In the genomic region with DNA sequence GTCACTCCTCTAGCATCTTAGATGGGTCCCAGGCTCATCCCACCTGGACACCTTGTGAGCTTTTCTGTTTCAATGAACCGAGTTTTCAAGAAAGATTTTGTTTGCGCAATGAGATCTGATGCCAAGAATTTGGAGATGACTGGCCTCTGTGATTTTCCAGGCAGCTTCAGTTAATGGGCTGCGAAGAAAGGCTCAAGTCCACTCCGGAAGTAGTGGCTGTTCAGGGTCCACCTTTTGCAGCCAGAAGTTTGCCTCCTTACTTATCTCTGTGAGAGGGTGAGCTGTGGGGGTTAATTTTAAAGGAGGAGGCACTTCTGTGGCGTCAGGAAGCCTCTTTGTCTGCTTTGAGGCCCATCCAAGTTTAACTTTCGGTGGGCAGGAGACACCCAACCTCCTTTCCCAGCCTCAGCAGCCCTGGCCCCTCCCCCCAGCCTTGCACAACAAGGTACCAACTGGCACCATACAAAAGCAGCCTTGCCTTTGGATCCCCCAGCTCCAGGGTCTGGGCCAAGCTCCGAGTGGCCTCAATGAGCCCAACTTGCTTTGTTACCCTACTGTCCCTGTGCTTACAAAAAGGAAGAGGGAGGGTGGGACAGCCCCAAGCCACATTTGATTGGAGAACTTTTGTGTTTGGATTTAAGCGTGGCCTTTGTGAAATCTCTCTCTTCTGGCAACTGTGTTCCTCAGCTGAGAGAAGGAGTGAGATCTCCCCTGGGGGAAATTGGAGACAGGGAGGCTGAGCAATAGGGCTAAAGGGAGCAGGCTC, we compare ENCODE assay signal across 9 mouse cellular contexts.
DNase-seq lines count a peak whose midpoint lies in the region; ATAC-seq and TF ChIP-seq lines count a peak whose summit lies in the region.
"Had no signal": no experiment of that assay in that cellular context is flagged by ENCODE, and none has a peak within 500 bp of the region (broad histone marks: within the 10 kb centered on the region; RNA-seq: fewer than 3 reads in every experiment).

No protein-coding gene starts in this region.

- peaks cover 11% of the 10 kb centered on the region; the same call in 1 of the 2 replicates for H3K4me1 ChIP-seq in forebrain, embryonic 15.5 days
- H3K4me1 ChIP-seq in midbrain, embryonic 13.5 days (replicated peaks): peaks cover 17% of the 10 kb centered on the region

- no peak overlapping the region for H3K4me2 ChIP-seq in forebrain, embryonic 15.5 days (replicated peaks)
- H3K4me2 ChIP-seq in midbrain, embryonic 13.5 days (replicated peaks): no peak overlapping the region

- no peak overlapping the region for H3K27ac ChIP-seq in forebrain, embryonic 15.5 days (replicated peaks)
- H3K27ac ChIP-seq in midbrain, embryonic 13.5 days: no peak overlapping the region
- H3K27ac ChIP-seq in layer of hippocampus, adult 2 months: no peak overlapping the region
- H3K27ac ChIP-seq: macrophage had no signal

- H3K9ac ChIP-seq in forebrain, embryonic 15.5 days (replicated peaks): no peak overlapping the region
- H3K9ac ChIP-seq in midbrain, embryonic 13.5 days (replicated peaks): no peak overlapping the region

- H3K4me3 ChIP-seq in forebrain, embryonic 15.5 days: no peak overlapping the region
- no peak overlapping the region for H3K4me3 ChIP-seq in midbrain, embryonic 13.5 days (replicated peaks)
- no peak overlapping the region for H3K4me3 ChIP-seq in layer of hippocampus, adult 2 months

- no peak for TF ChIP-seq CTCF in layer of hippocampus, adult 2 months (conservative IDR thresholded peaks at IDR 0.05)

- no peaks in the 10 kb centered on the region for H3K27me3 ChIP-seq in forebrain, embryonic 15.5 days
- no peaks in the 10 kb centered on the region for H3K27me3 ChIP-seq in midbrain, embryonic 13.5 days

- peak; percentile 43; the same call in 1 of the 2 replicates for ATAC-seq in forebrain, embryonic 15.5 days (replicated peaks)
- 0 out of 2 replicates have a peak, but pooled peaks have one; percentile 20 for ATAC-seq in midbrain, embryonic 13.5 days

- H3K36me3 ChIP-seq in forebrain, embryonic 15.5 days: no peaks in the 10 kb centered on the region
- no peaks in the 10 kb centered on the region for H3K36me3 ChIP-seq in midbrain, embryonic 13.5 days

- H3K9me3 ChIP-seq in forebrain, embryonic 15.5 days: no peaks in the 10 kb centered on the region
- H3K9me3 ChIP-seq in midbrain, embryonic 13.5 days: no peaks in the 10 kb centered on the region

- peak; percentile 22 to 33 for DNase-seq in layer of hippocampus, postnatal 10 days (ENCODE audit: low spot score in 2 of 2)
- DNase-seq in layer of hippocampus, adult 11-12 months (ENCODE audit: low spot score): no peak
- peak; percentile 81 to 90 for DNase-seq in kidney, adult 8-10 months
- DNase-seq in layer of hippocampus, adult 2 months (ENCODE audit: low spot score in 2 of 2): no peak
- DNase-seq in left cerebral cortex, adult 11 months (ENCODE audit: low spot score): no peak
- DNase-seq in thymus, postnatal 36 days: no peak

- WGBS in forebrain, embryonic 15.5 days: 35% methylated on average over 8 of the region's 8 CpGs
- WGBS in midbrain, embryonic 13.5 days: 51% methylated on average over 8 of the region's 8 CpGs

Comparison
In these comparisons a context has a peak if more than half of its experiments do, and no peak if none do; other contexts are left out.
1. DNase-seq: peak in layer of hippocampus, postnatal 10 days (2 of 2) and kidney, adult 8-10 months (2 of 2); none in layer of hippocampus, adult 11-12 months (single experiment), layer of hippocampus, adult 2 months (0 of 2), left cerebral cortex, adult 11 months (single experiment) and thymus, postnatal 36 days (0 of 2).